23 mouse cellular contexts compared by ENCODE assay signal in genomic region chr17:46123953-46124700, GRCm38 (mm10). TPM values are rescaled to one million over a fixed set of nuclear protein-coding genes. Genes with fewer than 3 reads are reported as not detected.
DNase-seq lines count a peak whose midpoint lies in the region; ATAC-seq and TF ChIP-seq lines count a peak whose summit lies in the region.
"Had no signal": no experiment of that assay in that cellular context is flagged by ENCODE, and none has a peak within 500 bp of the region (broad histone marks: within the 10 kb centered on the region; RNA-seq: fewer than 3 reads in every experiment).

No protein-coding gene starts in this region.

- no peak for ATAC-seq in heart, embryonic 11.5 days (replicated peaks; ENCODE audit: insufficient number of reproducible peaks, low FRiP score, low TSS enrichment)
- no peak for ATAC-seq in hindbrain, postnatal 0 days
- ATAC-seq: forebrain, postnatal 0 days; hindbrain, embryonic 16.5 days; liver, postnatal 0 days had no signal

- no peak overlapping the region for H3K4me2 ChIP-seq in heart, embryonic 11.5 days
- no peak overlapping the region for H3K4me2 ChIP-seq in hindbrain, postnatal 0 days (ENCODE audit: low read depth, low read length)
- H3K4me2 ChIP-seq: embryonic facial prominence, embryonic 15.5 days; limb, embryonic 15.5 days; neural tube, embryonic 13.5 days; stomach, embryonic 15.5 days had no signal

- no peak overlapping the region for H3K4me3 ChIP-seq in heart, embryonic 11.5 days (ENCODE audit: low read depth, low read length)
- no peak overlapping the region for H3K4me3 ChIP-seq in hindbrain, postnatal 0 days (ENCODE audit: low read length)
- H3K4me3 ChIP-seq: embryonic facial prominence, embryonic 15.5 days; limb, embryonic 15.5 days; megakaryocyte, embryonic 14.5 days; neural tube, embryonic 13.5 days; stomach, embryonic 15.5 days had no signal

- H3K9ac ChIP-seq in heart, embryonic 11.5 days (ENCODE audit: low read depth, low read length) = no peak overlapping the region
- no peak overlapping the region for H3K9ac ChIP-seq in hindbrain, postnatal 0 days (replicated peaks; ENCODE audit: low read length)
- H3K9ac ChIP-seq: embryonic facial prominence, embryonic 15.5 days; forebrain, postnatal 0 days; limb, embryonic 15.5 days; liver, postnatal 0 days; neural tube, embryonic 13.5 days; stomach, embryonic 15.5 days had no signal

- no peaks in the 10 kb centered on the region for H3K4me1 ChIP-seq in heart, embryonic 11.5 days (ENCODE audit: control insufficient read depth, insufficient read depth, low read length)
- H3K4me1 ChIP-seq in hindbrain, postnatal 0 days (ENCODE audit: insufficient read depth, low read length) = no peaks in the 10 kb centered on the region
- H3K4me1 ChIP-seq: embryonic facial prominence, embryonic 15.5 days; limb, embryonic 15.5 days; neural tube, embryonic 13.5 days; stomach, embryonic 15.5 days had no signal

- no peak overlapping the region for H3K27ac ChIP-seq in heart, embryonic 11.5 days (ENCODE audit: low read depth, low read length)
- no peak overlapping the region for H3K27ac ChIP-seq in hindbrain, postnatal 0 days
- H3K27ac ChIP-seq: embryonic facial prominence, embryonic 15.5 days; limb, embryonic 15.5 days; neural tube, embryonic 13.5 days; stomach, embryonic 15.5 days had no signal

- peaks cover 53% of the 10 kb centered on the region for H3K36me3 ChIP-seq in heart, embryonic 11.5 days (ENCODE audit: control insufficient read depth, insufficient read depth, low read length)
- H3K36me3 ChIP-seq in hindbrain, postnatal 0 days (ENCODE audit: insufficient read depth, low read length) = peaks cover 72% of the 10 kb centered on the region

- no peaks in the 10 kb centered on the region for H3K9me3 ChIP-seq in heart, embryonic 11.5 days (replicated peaks; ENCODE audit: control insufficient read depth, low read length)
- no peaks in the 10 kb centered on the region for H3K9me3 ChIP-seq in hindbrain, postnatal 0 days (ENCODE audit: low read length)
- H3K9me3 ChIP-seq: embryonic facial prominence, embryonic 15.5 days; limb, embryonic 15.5 days; megakaryocyte, embryonic 14.5 days; neural tube, embryonic 13.5 days; stomach, embryonic 15.5 days had no signal

- TF ChIP-seq CTCF in hindbrain, postnatal 0 days (IDR thresholded peaks at IDR 0.05; ENCODE audit: low read depth) = no peak

- H3K27me3 ChIP-seq in heart, embryonic 11.5 days (ENCODE audit: control insufficient read depth, insufficient read depth, low read length) = no peaks in the 10 kb centered on the region
- no peaks in the 10 kb centered on the region for H3K27me3 ChIP-seq in hindbrain, postnatal 0 days (ENCODE audit: insufficient read depth, low read length)
- H3K27me3 ChIP-seq: CH12.LX; embryonic facial prominence, embryonic 15.5 days; limb, embryonic 15.5 days; megakaryocyte, embryonic 14.5 days; neural tube, embryonic 13.5 days; stomach, embryonic 15.5 days had no signal

- DNase-seq in heart, adult 11 months = peak; percentile 98
- DNase-seq in adipocyte (ENCODE audit: low spot score) = peak; percentile 80
- peak; percentile 69 to 78 for DNase-seq in heart, adult 9 months (ENCODE audit: low spot score in 2 of 2)
- DNase-seq in heart, postnatal 14 days = peak; percentile 54 to 64
- DNase-seq in hindbrain, postnatal 0 days (ENCODE audit: low spot score) = no peak
- no peak for DNase-seq in spleen, postnatal 14 days (ENCODE audit: low spot score in 2 of 2)
- DNase-seq: cerebellum, adult 2 months; cerebellum, postnatal 36 days; forebrain, postnatal 0 days; kidney, adult 18-20 months; kidney, postnatal 10 days; liver, postnatal 0 days; midbrain, embryonic 14.5 days; right cerebral cortex, adult 18-20 months had no signal

- 78% methylated on average over 12 of the region's 12 CpGs for WGBS in heart, embryonic 11.5 days (ENCODE audit: insufficient replicate concordance)
- WGBS in hindbrain, postnatal 0 days = 90% methylated on average over 12 of the region's 12 CpGs

- intact Hi-C loops in heart, postnatal 14 days (cut with DNase I) = no loop called here

RNA-seq across cellular contexts. Expression of gene Mrps18a, which starts 13.3 kb away (rescaled TPM):
- polyA plus RNA-seq in heart, embryonic 11.5 days (2014; fragmentation: Nextera tagmentation; extraction: Ambion mirVana) = 118 and 123 TPM in 2 replicates
- 100 to 1,000 TPM; 115 to 119 TPM for total RNA-seq in heart, postnatal 14 days (2021)
- 62.8 and 67.1 TPM in 2 replicates for total RNA-seq in hindbrain, postnatal 0 days (2014; rRNA removed)
- 165 and 169 TPM in 2 replicates for polyA plus RNA-seq in hindbrain, postnatal 0 days (2015; fragmentation: Nextera tagmentation; extraction: Ambion mirVana)

RNA-seq across cellular contexts. Expression of gene Rsph9, which starts 19.9 kb away (rescaled TPM):
- 6.1 and 6.7 TPM in 2 replicates for polyA plus RNA-seq in heart, embryonic 11.5 days (2014; fragmentation: Nextera tagmentation; extraction: Ambion mirVana)
- total RNA-seq in heart, postnatal 14 days (2021) = 1 to 10 TPM; 1.1 to 1.4 TPM
- total RNA-seq in hindbrain, postnatal 0 days (2014; rRNA removed) = 50.7 and 54.3 TPM in 2 replicates
- polyA plus RNA-seq in hindbrain, postnatal 0 days (2015; fragmentation: Nextera tagmentation; extraction: Ambion mirVana) = 74.7 and 80.0 TPM in 2 replicates
- total RNA-seq: MEL had no signal

RNA-seq across cellular contexts. Expression of gene Mad2l1bp, which starts 29.2 kb away (rescaled TPM):
- 38.8 and 39.8 TPM in 2 replicates for polyA plus RNA-seq in heart, embryonic 11.5 days (2014; fragmentation: Nextera tagmentation; extraction: Ambion mirVana)
- total RNA-seq in heart, postnatal 14 days (2021) = 10 to 100 TPM; 22.2 to 27.6 TPM
- total RNA-seq in hindbrain, postnatal 0 days (2014; rRNA removed) = 10.2 and 16.2 TPM in 2 replicates
- polyA plus RNA-seq in hindbrain, postnatal 0 days (2015; fragmentation: Nextera tagmentation; extraction: Ambion mirVana) = 17.2 and 17.5 TPM in 2 replicates

RNA-seq across cellular contexts. Expression of gene Gtpbp2, which starts 36.7 kb away (rescaled TPM):
- polyA plus RNA-seq in heart, embryonic 11.5 days (2014; fragmentation: Nextera tagmentation; extraction: Ambion mirVana) = 24.9 and 28.6 TPM in 2 replicates
- total RNA-seq in heart, postnatal 14 days (2021) = 10 to 100 TPM; 85.3 TPM
- 68.0 and 94.8 TPM in 2 replicates for total RNA-seq in hindbrain, postnatal 0 days (2014; rRNA removed)
- 25.8 and 27.9 TPM in 2 replicates for polyA plus RNA-seq in hindbrain, postnatal 0 days (2015; fragmentation: Nextera tagmentation; extraction: Ambion mirVana)

Comparison
In these comparisons a context has a peak if more than half of its experiments do, and no peak if none do; other contexts are left out.
1. DNase-seq: peak in heart, adult 11 months (single experiment), adipocyte (single experiment), heart, adult 9 months (2 of 2) and heart, postnatal 14 days (2 of 2); none in hindbrain, postnatal 0 days (single experiment) and spleen, postnatal 14 days (0 of 2).
2. RNA of gene Rsph9, which starts 19.9 kb away (total RNA-seq): 50.7 to 54.3 TPM in hindbrain, postnatal 0 days; 1.1 to 1.4 TPM in heart, postnatal 14 days; every median in the first group is over 10 times any median in the second.